Mouse (Mus musculus) liver, postnatal 0 days (tissue): Measurements from ENCODE around the gene Amh. TPM values are rescaled to one million over a fixed set of nuclear protein-coding genes. Genes with fewer than 3 reads are reported as not detected.

Experiments used
- ATAC-seq: fragments of 200-750 bp; cut with Nextera tagmentation; 2 replicates; pipeline ENCODE4 v1.8.0; 2017; ENCODE audit warnings: mild to moderate bottlenecking, moderate library complexity
- DNase-seq: peaks from one replicate; pipeline ENCODE4 v3.0.0-alpha.2; 2016
- H3K27ac ChIP-seq: fragments of 300-500 bp; sonication (generic); 2 replicates; pipeline ENCODE4 v1.5.1; 2014; ENCODE audit warnings: antibody characterized with exemption, moderate library complexity, mild to moderate bottlenecking, low read depth
- H3K27me3 ChIP-seq: fragments of 300-500 bp; sonication (generic); 2 replicates; pipeline ENCODE4 v1.6.1; 2014; ENCODE audit warnings: low read length, control low read depth, mixed read lengths; ENCODE audit not compliant: insufficient read depth
- H3K36me3 ChIP-seq: fragments of 300-500 bp; sonication (generic); replicated peaks from 2 replicates; pipeline ENCODE4 v1.6.1; 2014; ENCODE audit warnings: mild to moderate bottlenecking, control low read depth, low read length, moderate library complexity, mixed read lengths; ENCODE audit not compliant: insufficient read depth
- H3K4me1 ChIP-seq: fragments of 300-500 bp; sonication (generic); 2 replicates; pipeline ENCODE4 v1.6.1; 2014; ENCODE audit warnings: antibody characterized with exemption, mild to moderate bottlenecking, control low read depth; ENCODE audit not compliant: insufficient read depth
- H3K4me2 ChIP-seq: fragments of 300-500 bp; sonication (generic); 2 replicates; pipeline ENCODE4 v1.6.1; 2014; ENCODE audit warnings: low read depth, mild to moderate bottlenecking, low read length, moderate library complexity, mixed read lengths
- H3K4me3 ChIP-seq: fragments of 300-500 bp; sonication (generic); 2 replicates; pipeline ENCODE4 v1.5.1; 2014; ENCODE audit warnings: low read depth, low read length
- H3K9ac ChIP-seq: fragments of 300-500 bp; sonication (generic); replicated peaks from 2 replicates; pipeline ENCODE4 v1.6.1; 2014; ENCODE audit warnings: mild to moderate bottlenecking, moderate library complexity
- H3K9me3 ChIP-seq: fragments of 300-500 bp; sonication (generic); 2 replicates; pipeline ENCODE4 v1.6.1; 2016; ENCODE audit warnings: mild to moderate bottlenecking, control low read depth, low read length, mixed read lengths
- CTCF ChIP-seq: sonication (generic); IDR thresholded peaks from 2 replicates; pipeline ENCODE4 v1.5.1; 2016; ENCODE audit warnings: antibody characterized with exemption, low read depth
- EP300 ChIP-seq: IDR thresholded peaks from 2 replicates; pipeline ENCODE4 v1.6.1; 2016; ENCODE audit warnings: antibody characterized with exemption, low read depth, mild to moderate bottlenecking
- WGBS: fragments of 180-500 bp; shearing (Covaris S2); extraction: QIAGEN DNeasy Blood & Tissue Kit; methylation state at CpG from one replicate; pipeline ENCODE4 v1.1.7; 2014; ENCODE audit not compliant: insufficient replicate concordance; 5-methylcytosine and 5-hydroxymethylcytosine counted together
- polyA plus RNA-seq: library from polyadenylated mRNA; unstranded; fragments of >200 nt; fragmentation: Nextera tagmentation; extraction: Ambion mirVana; gene quantifications from 2 replicates; pipeline ENCODE4 v1.2.1, GENCODE M21; 2015

Amh gene
- polyA plus RNA-seq, 1 experiment from 2014 or later = 0.06 TPM

GRCm38 (mm10) chr10:80768365-80768764 is 36.7 kb upstream of the Amh start:
- H3K36me3 ChIP-seq = peaks cover 72% of the 10 kb centered on the region
- no peaks in the 10 kb centered on the region for H3K27me3 ChIP-seq
- no peaks in the 10 kb centered on the region for H3K9me3 ChIP-seq
- H3K9ac ChIP-seq = no peak overlapping the region
- 87% methylated on average over 6 of the region's 6 CpGs for WGBS
- TF ChIP-seq EP300 = no peak
- TF ChIP-seq CTCF = no peak
- ATAC-seq = no peak
- H3K4me2 ChIP-seq = no peak overlapping the region
- H3K4me3 ChIP-seq = no peak overlapping the region
- H3K27ac ChIP-seq = no peak overlapping the region
- H3K4me1 ChIP-seq = peaks cover 9% of the 10 kb centered on the region
- DNase-seq = no peak

- Histone ChIP-seq H3K9me3 (no peaks in the 10 kb centered on the region), H3K9ac (no peak overlapping the region), H3K27ac (no peak overlapping the region), H3K27me3 (no peaks in the 10 kb centered on the region), H3K4me1 (peaks cover 3% of the 10 kb centered on the region; the same call in 1 of the 2 replicates), H3K36me3 (peaks cover 90% of the 10 kb centered on the region), H3K4me3 (no peak overlapping the region), H3K4me2 (no peak overlapping the region)
- 78% methylated on average over 5 of the region's 5 CpGs for WGBS
- DNase-seq (no peak), ATAC-seq (no peak)
- no peak for TF ChIP-seq EP300
- TF ChIP-seq CTCF = no peak
These were observed 31.2 kb upstream of the Amh start for GRCm38 (mm10) chr10:80773816-80774215.

- WGBS = 44% methylated on average over 2 of the region's 2 CpGs
- H3K9ac ChIP-seq = no peak overlapping the region
- ATAC-seq = peak; percentile 90
- peak; percentile 82 for DNase-seq
- peaks cover 91% of the 10 kb centered on the region for H3K36me3 ChIP-seq
- no peak overlapping the region for H3K4me2 ChIP-seq
- no peak overlapping the region for H3K4me3 ChIP-seq
- H3K27me3 ChIP-seq = no peaks in the 10 kb centered on the region
- no peak overlapping the region for H3K27ac ChIP-seq
- no peaks in the 10 kb centered on the region for H3K9me3 ChIP-seq
- peaks cover 3% of the 10 kb centered on the region; the same call in 1 of the 2 replicates for H3K4me1 ChIP-seq
- peak; percentile 97 for TF ChIP-seq CTCF
- no peak for TF ChIP-seq EP300
These were observed 30.5 kb upstream of the Amh start for GRCm38 (mm10) chr10:80774549-80774948.

GRCm38 (mm10) chr10:80774981-80775380 is 30.1 kb upstream of the Amh start:
- peak; percentile 3; the same call in 1 of the 2 replicates for ATAC-seq
- peaks cover 92% of the 10 kb centered on the region for H3K36me3 ChIP-seq
- no peak for TF ChIP-seq EP300
- no peak for TF ChIP-seq CTCF

GRCm38 (mm10) chr10:80775731-80776130 is 29.3 kb upstream of the Amh start:
- no peak overlapping the region for H3K27ac ChIP-seq
- ATAC-seq = no peak
- TF ChIP-seq CTCF (no peak), EP300 (no peak)
- H3K27me3 ChIP-seq = no peaks in the 10 kb centered on the region
- no peak overlapping the region for H3K9ac ChIP-seq
- H3K4me1 ChIP-seq = peaks cover 3% of the 10 kb centered on the region; the same call in 1 of the 2 replicates
- H3K36me3 ChIP-seq = peaks cover 91% of the 10 kb centered on the region
- H3K9me3 ChIP-seq = no peaks in the 10 kb centered on the region
- H3K4me2 ChIP-seq = no peak overlapping the region
- DNase-seq = no peak
- WGBS = 88% methylated on average over 4 of the region's 4 CpGs
- H3K4me3 ChIP-seq = no peak overlapping the region

More at GRCm38 (mm10) chr10:80774981-80775380, 30.1 kb upstream of the Amh start:
- Histone ChIP-seq H3K9me3 (no peaks in the 10 kb centered on the region), H3K4me2 (no peak overlapping the region), H3K9ac (no peak overlapping the region), H3K4me1 (peaks cover 3% of the 10 kb centered on the region; the same call in 1 of the 2 replicates), H3K27ac (no peak overlapping the region), H3K4me3 (no peak overlapping the region), H3K27me3 (no peaks in the 10 kb centered on the region)
- DNase-seq = no peak
- 82% methylated on average over 4 of the region's 4 CpGs for WGBS

GRCm38 (mm10) chr10:80776358-80776869 is 28.6 kb upstream of the Amh start:
- ATAC-seq = no peak
- no peaks in the 10 kb centered on the region for H3K27me3 ChIP-seq
- H3K36me3 ChIP-seq = peaks cover 91% of the 10 kb centered on the region
- H3K27ac ChIP-seq = no peak overlapping the region
- H3K4me1 ChIP-seq = peaks cover 3% of the 10 kb centered on the region; the same call in 1 of the 2 replicates
- no peak overlapping the region for H3K4me2 ChIP-seq
- no peak overlapping the region for H3K4me3 ChIP-seq
- H3K9ac ChIP-seq = no peak overlapping the region
- DNase-seq = no peak
- no peak for TF ChIP-seq CTCF
- no peak for TF ChIP-seq EP300
- 88% methylated on average over 6 of the region's 6 CpGs for WGBS
- H3K9me3 ChIP-seq = no peaks in the 10 kb centered on the region
